Mouse (Mus musculus) heart, embryonic 14.5 days (tissue): ENCODE results near the gene Cdc42bpg. TPM values are rescaled to one million over a fixed set of nuclear protein-coding genes. Genes with fewer than 3 reads are reported as not detected.

ENCODE experiments used
- ATAC-seq: fragments of 200-750 bp; cut with Nextera tagmentation; 2 replicates; pipeline ENCODE4 v1.8.0; 2017; ENCODE audit warnings: low read depth, moderate TSS enrichment; ENCODE audit not compliant: insufficient number of reproducible peaks, insufficient read depth, low FRiP score
- H3K27ac ChIP-seq, 2 experiments: fragments of 200-500 bp in 1 of 2; fragments of 300-500 bp in 1 of 2; sonication (generic) in 1 of 2; replicated peaks in 1 of 2; 2 replicates each; pipeline ENCODE4 v1.5.1; 2012 to 2014; ENCODE audit warnings: low read depth in 2 of 2, low read length in 2 of 2, control low read depth in 1 of 2, mild to moderate bottlenecking in 1 of 2, mixed read lengths in 1 of 2; ENCODE audit not compliant: control insufficient read depth in 1 of 2, insufficient read depth in 1 of 2
- H3K27me3 ChIP-seq: fragments of 300-500 bp; sonication (generic); 2 replicates; pipeline ENCODE4 v1.6.1; 2014; ENCODE audit warnings: mild to moderate bottlenecking, low read length, control low read depth; ENCODE audit not compliant: control insufficient read depth, insufficient read depth
- H3K36me3 ChIP-seq: fragments of 300-500 bp; sonication (generic); 2 replicates; pipeline ENCODE4 v1.6.1; 2014; ENCODE audit warnings: mild to moderate bottlenecking, control low read depth, low read length, mixed read lengths; ENCODE audit not compliant: control insufficient read depth, insufficient read depth
- H3K4me1 ChIP-seq, 2 experiments: fragments of 200-500 bp in 1 of 2; fragments of 300-500 bp in 1 of 2; sonication (generic) in 1 of 2; 2 replicates each; pipeline ENCODE4 v1.6.1; 2012 to 2014; ENCODE audit warnings: low read length in 2 of 2, control low read depth in 1 of 2, mixed read lengths in 1 of 2; ENCODE audit not compliant: control insufficient read depth in 2 of 2, insufficient read depth in 2 of 2
- H3K4me2 ChIP-seq: fragments of 300-500 bp; sonication (generic); 2 replicates; pipeline ENCODE4 v1.6.1; 2014; ENCODE audit warnings: mild to moderate bottlenecking, low read length
- H3K4me3 ChIP-seq, 2 experiments: fragments of 200-500 bp in 1 of 2; fragments of 300-500 bp in 1 of 2; sonication (generic) in 1 of 2; 2 replicates each; pipeline ENCODE4 v1.5.1; 2012 to 2014; ENCODE audit warnings: low read length in 2 of 2, mild to moderate bottlenecking in 2 of 2, control low read depth in 1 of 2, low read depth in 1 of 2, moderate library complexity in 1 of 2; ENCODE audit not compliant: control insufficient read depth in 1 of 2, insufficient read depth in 1 of 2
- H3K9ac ChIP-seq: fragments of 300-500 bp; sonication (generic); 2 replicates; pipeline ENCODE4 v1.6.1; 2014; ENCODE audit warnings: mild to moderate bottlenecking, low read length
- H3K9me3 ChIP-seq: fragments of 300-500 bp; sonication (generic); 2 replicates; pipeline ENCODE4 v1.6.1; 2016; ENCODE audit warnings: low read length, control low read depth; ENCODE audit not compliant: control insufficient read depth
- WGBS: fragments of 180-500 bp; shearing (Covaris S2); extraction: QIAGEN DNeasy Blood & Tissue Kit; methylation state at CpG from one replicate; pipeline ENCODE4 v1.1.7; 2014; 5-methylcytosine and 5-hydroxymethylcytosine counted together
- polyA plus RNA-seq: library from polyadenylated mRNA; unstranded; fragments of >200 nt; fragmentation: Nextera tagmentation; extraction: Ambion mirVana; gene quantifications from 2 replicates; pipeline ENCODE4 v1.2.1, GENCODE M21; 2014

Gene Cdc42bpg
- polyA plus RNA-seq, 1 experiment from 2014 or later, result 0.78 TPM

- Histone ChIP-seq H3K27ac (no peak overlapping the region), H3K27me3 (0 out of 2 replicates have a peak, but pooled peaks cover 3% of the 10 kb centered on the region), H3K9ac (no peak overlapping the region), H3K36me3 (no peaks in the 10 kb centered on the region), H3K4me1 (peaks cover 5 to 13% of the 10 kb centered on the region in 2 experiments), H3K4me2 (no peak overlapping the region), H3K4me3 (no peak overlapping the region), H3K9me3 (no peaks in the 10 kb centered on the region)
- 45% methylated on average over 8 of the region's 8 CpGs for WGBS
- ATAC-seq, result no peak
These were observed 35.0 kb upstream of the Cdc42bpg start for GRCm38 (mm10) chr19:6271206-6271605.

GRCm38 (mm10) chr19:6272053-6272452 is 34.2 kb upstream of the Cdc42bpg start:
- no peaks in the 10 kb centered on the region for H3K36me3 ChIP-seq
- H3K4me3 ChIP-seq, result no peak overlapping the region
- no peak overlapping the region for H3K9ac ChIP-seq
- ATAC-seq, result no peak
- peaks cover 6 to 13% of the 10 kb centered on the region in 2 experiments for H3K4me1 ChIP-seq
- no peak overlapping the region for H3K27ac ChIP-seq
- H3K4me2 ChIP-seq, result no peak overlapping the region
- H3K9me3 ChIP-seq, result no peaks in the 10 kb centered on the region
- WGBS, result 69% methylated on average over 7 of the region's 7 CpGs
- H3K27me3 ChIP-seq, result 0 out of 2 replicates have a peak, but pooled peaks cover 3% of the 10 kb centered on the region

- no peaks in the 10 kb centered on the region for H3K27me3 ChIP-seq
- no peak overlapping the region for H3K9ac ChIP-seq
- peak overlapping the region; percentile 47 to 51 for H3K27ac ChIP-seq
- no peak overlapping the region for H3K4me2 ChIP-seq
- H3K9me3 ChIP-seq, result no peaks in the 10 kb centered on the region
- WGBS, result 62% methylated on average over 4 of the region's 4 CpGs
- H3K36me3 ChIP-seq, result no peaks in the 10 kb centered on the region
- H3K4me1 ChIP-seq, result peaks cover 7 to 15% of the 10 kb centered on the region in 2 experiments
- no peak for ATAC-seq
- no peak overlapping the region for H3K4me3 ChIP-seq
These were observed 33.5 kb upstream of the Cdc42bpg start for GRCm38 (mm10) chr19:6272738-6273137.

- H3K9ac ChIP-seq, result no peak overlapping the region
- no peak for ATAC-seq
- WGBS, result 84% methylated on average over 4 of the region's 4 CpGs
These were observed 32.7 kb upstream of the Cdc42bpg start for GRCm38 (mm10) chr19:6273592-6273991.

GRCm38 (mm10) chr19:6273998-6274608 is 32.2 kb upstream of the Cdc42bpg start:
- Histone ChIP-seq H3K36me3 (peaks cover 3% of the 10 kb centered on the region; the same call in 1 of the 2 replicates), H3K27me3 (no peaks in the 10 kb centered on the region), H3K4me3 (no peak overlapping the region), H3K4me1 (peaks cover 17 to 24% of the 10 kb centered on the region in 2 experiments), H3K4me2 (no peak overlapping the region), H3K9me3 (no peaks in the 10 kb centered on the region), H3K9ac (no peak overlapping the region), H3K27ac (no peak overlapping the region)
- 84% methylated on average over 13 of the region's 13 CpGs for WGBS
- no peak for ATAC-seq

More at GRCm38 (mm10) chr19:6273592-6273991, 32.7 kb upstream of the Cdc42bpg start:
- H3K27me3 ChIP-seq, result no peaks in the 10 kb centered on the region
- no peak overlapping the region for H3K4me2 ChIP-seq
- H3K9me3 ChIP-seq, result no peaks in the 10 kb centered on the region
- no peaks in the 10 kb centered on the region for H3K36me3 ChIP-seq
- H3K27ac ChIP-seq, result no peak overlapping the region
- H3K4me1 ChIP-seq, result peaks cover 13 to 19% of the 10 kb centered on the region in 2 experiments
- no peak overlapping the region for H3K4me3 ChIP-seq

- ATAC-seq, result 0 out of 2 replicates have a peak, but pooled peaks have one; percentile 2
- Histone ChIP-seq H3K27ac (peak overlapping the region; percentile 72 to 73), H3K4me1 (peaks cover 32 to 42% of the 10 kb centered on the region in 2 experiments), H3K4me3 (peak overlapping the region; percentile 59 to 75), H3K4me2 (peak overlapping the region; percentile 80), H3K27me3 (no peaks in the 10 kb centered on the region), H3K36me3 (peaks cover 21% of the 10 kb centered on the region), H3K9ac (peak overlapping the region; percentile 70), H3K9me3 (no peaks in the 10 kb centered on the region)
- 10% methylated on average over 15 of the region's 15 CpGs for WGBS
These were observed 30.4 kb upstream of the Cdc42bpg start for GRCm38 (mm10) chr19:6275740-6276389.

- under 1% methylated on average over 102 of the region's 106 CpGs for whole genome bisulfite sequencing
- Histone ChIP-seq H3K9me3 (no peaks in the 10 kb centered on the region), H3K9ac (peak within 1 kb of the TSS; percentile 84), H3K27ac (peak within 1 kb of the TSS; percentile 73 to 77), H3K27me3 (no peaks in the 10 kb centered on the region), H3K4me1 (peaks cover 37 to 46% of the 10 kb centered on the region in 2 experiments), H3K36me3 (peaks cover 29% of the 10 kb centered on the region), H3K4me3 (peak within 1 kb of the TSS; percentile 75 to 82), H3K4me2 (peak within 1 kb of the TSS; percentile 80)
- ATAC-seq, result peak; percentile 93
These were observed 29.5 kb upstream of the Cdc42bpg start, which contains the start of gene Ehd1 for GRCm38 (mm10) chr19:6276426-6277421. Gene Ehd1 (plus strand): TSS chr19:6276725.
